Mouse (Mus musculus) layer of hippocampus, postnatal 25 days (tissue): ENCODE data around the gene Kcnd3. TPM values are rescaled to one million over a fixed set of nuclear protein-coding genes. Genes with fewer than 3 reads are reported as not detected.

Experiments
- DNase-seq, 2 experiments: peaks; one replicate each; pipeline ENCODE4 v3.0.0; 2022; ENCODE audit warnings: mixed read lengths in 2 of 2, low spot score in 1 of 2; ENCODE audit errors: extremely low spot score in 1 of 2
- total RNA-seq, 2 experiments: library from RNA; stranded (reverse); gene quantifications; 2 replicates each; pipeline ENCODE4 v1.2.3; 2021

Kcnd3 gene
- total RNA-seq, 2 experiments from 2014 or later: 50.9 to 53.7 TPM

- DNase-seq: no peak
Measured at GRCm38 (mm10) chr3:105573156-105573555, 121.0 kb downstream of the Kcnd3 start.

GRCm38 (mm10) chr3:105578320-105578719, 126.2 kb downstream of the Kcnd3 start:
- DNase-seq: no peak

GRCm38 (mm10) chr3:105581119-105581518, 129.0 kb downstream of the Kcnd3 start:
- DNase-seq: no peak

- DNase-seq: no peak
Measured at GRCm38 (mm10) chr3:105585734-105586159, 133.6 kb downstream of the Kcnd3 start.

GRCm38 (mm10) chr3:105590056-105590672, 138.0 kb downstream of the Kcnd3 start:
- DNase-seq: no peak

- DNase-seq: no peak
Measured at GRCm38 (mm10) chr3:105591766-105592165, 139.6 kb downstream of the Kcnd3 start.

- DNase-seq: no peak
Measured at GRCm38 (mm10) chr3:105592246-105592645, 140.1 kb downstream of the Kcnd3 start.

- DNase-seq: no peak
Measured at GRCm38 (mm10) chr3:105600483-105600882, 148.4 kb downstream of the Kcnd3 start.

GRCm38 (mm10) chr3:105602966-105603365, 150.8 kb downstream of the Kcnd3 start:
- no peak for DNase-seq

- no peak for DNase-seq
Measured at GRCm38 (mm10) chr3:105605726-105606125, 153.6 kb downstream of the Kcnd3 start.

GRCm38 (mm10) chr3:105608857-105609256, 156.7 kb downstream of the Kcnd3 start:
- no peak for DNase-seq

- no peak for DNase-seq
Measured at GRCm38 (mm10) chr3:105611531-105612422, 159.6 kb downstream of the Kcnd3 start.

- no peak for DNase-seq
Measured at GRCm38 (mm10) chr3:105612423-105612814, 160.3 kb downstream of the Kcnd3 start.

- DNase-seq: no peak
Measured at GRCm38 (mm10) chr3:105616861-105617743, 165.0 kb downstream of the Kcnd3 start.

GRCm38 (mm10) chr3:105621154-105621553, 169.0 kb downstream of the Kcnd3 start:
- DNase-seq: no peak

GRCm38 (mm10) chr3:105623137-105623536, 171.0 kb downstream of the Kcnd3 start:
- no peak for DNase-seq

- no peak for DNase-seq
Measured at GRCm38 (mm10) chr3:105625961-105626360, 173.8 kb downstream of the Kcnd3 start.

GRCm38 (mm10) chr3:105627258-105627657, 175.1 kb downstream of the Kcnd3 start:
- DNase-seq: no peak

- DNase-seq: no peak
Measured at GRCm38 (mm10) chr3:105632296-105632695, 180.2 kb downstream of the Kcnd3 start.

GRCm38 (mm10) chr3:105633021-105633420, 180.9 kb downstream of the Kcnd3 start:
- DNase-seq: no peak

GRCm38 (mm10) chr3:105642186-105642585, 190.1 kb downstream of the Kcnd3 start:
- DNase-seq: peak in 1 of 2 experiments; percentile 47
